In genomic region chr11:11944082-11944349, GRCm38 (mm10) we compare ENCODE assay signal across 19 mouse cellular contexts. TPM values are rescaled to one million over a fixed set of nuclear protein-coding genes. Genes with fewer than 3 reads are reported as not detected.
DNase-seq lines count a peak whose midpoint lies in the region; ATAC-seq and TF ChIP-seq lines count a peak whose summit lies in the region.
"Had no signal": no experiment of that assay in that cellular context is flagged by ENCODE, and none has a peak within 500 bp of the region (broad histone marks: within the 10 kb centered on the region; RNA-seq: fewer than 3 reads in every experiment).

No protein-coding gene starts in this region.

- H3K4me2 ChIP-seq in heart, embryonic 12.5 days: no peak overlapping the region
- no peak overlapping the region for H3K4me2 ChIP-seq in heart, embryonic 11.5 days
- H3K4me2 ChIP-seq in heart, embryonic 16.5 days (ENCODE audit: low read depth, low read length): no peak overlapping the region
- H3K4me2 ChIP-seq: forebrain, embryonic 12.5 days; hindbrain, embryonic 14.5 days had no signal

- 0 out of 2 replicates have a peak overlapping the region, but pooled peaks have one; percentile 22 for H3K27ac ChIP-seq in heart, embryonic 12.5 days (ENCODE audit: poor library complexity, severe bottlenecking)
- no peak overlapping the region for H3K27ac ChIP-seq in heart, embryonic 11.5 days (ENCODE audit: low read depth, low read length)
- peak overlapping the region; percentile 30; the same call in 1 of the 2 replicates for H3K27ac ChIP-seq in heart, embryonic 16.5 days (ENCODE audit: low read length)
- 0 out of 2 replicates have a peak overlapping the region, but pooled peaks have one; percentile 35 for H3K27ac ChIP-seq in ES-E14 (ENCODE audit: insufficient read depth, low read depth, low read length, poor library complexity, severe bottlenecking)
- H3K27ac ChIP-seq in kidney, adult 2 months (ENCODE audit: insufficient read depth, low read depth, low read length): no peak overlapping the region
- H3K27ac ChIP-seq: forebrain, embryonic 12.5 days; hindbrain, embryonic 14.5 days had no signal

- no peak for TF ChIP-seq POLR2A in kidney, adult 2 months (IDR thresholded peaks at IDR 0.05; ENCODE audit: low read depth, low read length)

- no peaks in the 10 kb centered on the region for H3K27me3 ChIP-seq in heart, embryonic 12.5 days (replicated peaks)
- H3K27me3 ChIP-seq in heart, embryonic 11.5 days (ENCODE audit: control insufficient read depth, insufficient read depth, low read length): no peaks in the 10 kb centered on the region
- H3K27me3 ChIP-seq in heart, embryonic 16.5 days (ENCODE audit: control insufficient read depth, insufficient read depth, low read length): no peaks in the 10 kb centered on the region
- no peaks in the 10 kb centered on the region for H3K27me3 ChIP-seq in kidney, adult 2 months (replicated peaks; ENCODE audit: control insufficient read depth, insufficient read depth, low read length)

- no peaks in the 10 kb centered on the region for H3K9me3 ChIP-seq in heart, embryonic 12.5 days (replicated peaks)
- H3K9me3 ChIP-seq in heart, embryonic 11.5 days (replicated peaks; ENCODE audit: control insufficient read depth, low read length): no peaks in the 10 kb centered on the region
- no peaks in the 10 kb centered on the region for H3K9me3 ChIP-seq in heart, embryonic 16.5 days (replicated peaks; ENCODE audit: control insufficient read depth, low read length)
- H3K9me3 ChIP-seq in ES-E14 (ENCODE audit: control insufficient read depth, insufficient read depth, low read depth, low read length): no peaks in the 10 kb centered on the region
- H3K9me3 ChIP-seq: forebrain, embryonic 12.5 days; G1E; hindbrain, embryonic 10.5 days had no signal

- no peak overlapping the region for H3K9ac ChIP-seq in heart, embryonic 12.5 days
- H3K9ac ChIP-seq in heart, embryonic 11.5 days (ENCODE audit: low read depth, low read length): no peak overlapping the region
- H3K9ac ChIP-seq in heart, embryonic 16.5 days (ENCODE audit: low read length): no peak overlapping the region
- H3K9ac ChIP-seq in ES-E14 (ENCODE audit: insufficient read depth, low read depth, low read length, poor library complexity, severe bottlenecking): no peak overlapping the region
- H3K9ac ChIP-seq: forebrain, embryonic 12.5 days; hindbrain, embryonic 14.5 days had no signal

- intact Hi-C loops in heart, postnatal 25 days (cut with DNase I): no loop called here

- no peak for TF ChIP-seq CTCF in kidney, adult 2 months (conservative IDR thresholded peaks at IDR 0.05; ENCODE audit: insufficient read depth, insufficient read length, low read depth, low read length)

- ATAC-seq in heart, embryonic 12.5 days (ENCODE audit: insufficient number of reproducible peaks, low FRiP score): no peak
- ATAC-seq in heart, embryonic 11.5 days (replicated peaks; ENCODE audit: insufficient number of reproducible peaks, low FRiP score, low TSS enrichment): no peak
- ATAC-seq in heart, embryonic 16.5 days (replicated peaks; ENCODE audit: extremely low read depth, insufficient read depth, low FRiP score): no peak
- ATAC-seq: forebrain, embryonic 16.5 days; intestine, embryonic 16.5 days had no signal

- H3K36me3 ChIP-seq in heart, embryonic 12.5 days: peaks cover 71% of the 10 kb centered on the region
- H3K36me3 ChIP-seq in heart, embryonic 11.5 days (ENCODE audit: control insufficient read depth, insufficient read depth, low read length): peaks cover 21% of the 10 kb centered on the region
- peaks cover 56% of the 10 kb centered on the region for H3K36me3 ChIP-seq in heart, embryonic 16.5 days (ENCODE audit: control insufficient read depth, insufficient read depth)
- H3K36me3 ChIP-seq in ES-E14 (ENCODE audit: control insufficient read depth, insufficient read depth, low read length, poor library complexity, severe bottlenecking): peaks cover 3% of the 10 kb centered on the region; the same call in 1 of the 2 replicates
- H3K36me3 ChIP-seq in kidney, adult 2 months (ENCODE audit: control insufficient read depth, insufficient read depth, low read length): no peaks in the 10 kb centered on the region
- H3K36me3 ChIP-seq: G1E had no signal

- in situ Hi-C loops in ES-E14 (cut with MboI; ENCODE audit: low sequenced_read_pairs in 2 of 2, unreplicated experiment in 2 of 2): no loop called here

- DNase-seq in heart, postnatal 25 days (ENCODE audit: low spot score): no peak
- no peak for DNase-seq in ES-E14 (ENCODE audit: low read depth, low spot score)
- DNase-seq in kidney, adult 2 months: no peak
- DNase-seq: adrenal gland, adult 8-10 months; adrenal gland, postnatal 36 days; cerebellum, adult 2 months; cerebellum, postnatal 10 days; gastrocnemius, postnatal 10 days; heart, postnatal 10 days; kidney, adult 8-10 months had no signal

- H3K4me1 ChIP-seq in heart, embryonic 12.5 days (replicated peaks): peaks cover 45% of the 10 kb centered on the region
- H3K4me1 ChIP-seq in heart, embryonic 11.5 days (ENCODE audit: control insufficient read depth, insufficient read depth, low read length): peaks cover 23% of the 10 kb centered on the region
- H3K4me1 ChIP-seq in heart, embryonic 16.5 days (ENCODE audit: control insufficient read depth, insufficient read depth, low read length): peaks cover 35% of the 10 kb centered on the region
- H3K4me1 ChIP-seq in ES-E14 (ENCODE audit: control insufficient read depth in 2 of 2, insufficient read depth in 2 of 2, low read length in 2 of 2, poor library complexity in 1 of 2): peaks cover 13 to 22% of the 10 kb centered on the region in 2 experiments
- peaks cover 5% of the 10 kb centered on the region; the same call in 1 of the 2 replicates for H3K4me1 ChIP-seq in kidney, adult 2 months (ENCODE audit: control insufficient read depth, insufficient read depth, low read length)

- H3K4me3 ChIP-seq in heart, embryonic 12.5 days: no peak overlapping the region
- no peak overlapping the region for H3K4me3 ChIP-seq in heart, embryonic 11.5 days (ENCODE audit: low read depth, low read length)
- no peak overlapping the region for H3K4me3 ChIP-seq in heart, embryonic 16.5 days (ENCODE audit: low read length)
- no peak overlapping the region for H3K4me3 ChIP-seq in ES-E14 (ENCODE audit: insufficient read depth in 1 of 2, low read depth in 1 of 2, low read length in 2 of 2, poor library complexity in 1 of 2, severe bottlenecking in 1 of 2)
- no peak overlapping the region for H3K4me3 ChIP-seq in kidney, adult 2 months (ENCODE audit: insufficient read depth, low read depth, low read length)
- H3K4me3 ChIP-seq: forebrain, embryonic 12.5 days; hindbrain, embryonic 10.5 days had no signal

TF ChIP-seq in ES-E14, 5 proteins besides CTCF, POLR2A, EP300 and RAD21:
- TF ChIP-seq CHD2 (IDR thresholded peaks at IDR 0.05; ENCODE audit: low read depth, low read length) (no peak), MAFK (IDR thresholded peaks at IDR 0.05; ENCODE audit: insufficient read depth, low read depth, low read length) (no peak), HCFC1 (IDR thresholded peaks at IDR 0.05; ENCODE audit: borderline replicate concordance, insufficient read depth, low read length) (no peak), ZC3H11A (IDR thresholded peaks at IDR 0.05; ENCODE audit: borderline replicate concordance, low read depth, low read length) (no peak), ZNF384 (IDR thresholded peaks at IDR 0.05; ENCODE audit: low read depth, low read length) (no peak)

RNA-seq across cellular contexts. Expression of gene Ddc, which starts 46.1 kb away (rescaled TPM):
- polyA plus RNA-seq in heart, embryonic 12.5 days (2016; fragmentation: Nextera tagmentation; extraction: Ambion mirVana): 51.8 and 55.2 TPM in 2 replicates
- 39.7 and 44.5 TPM in 2 replicates for polyA plus RNA-seq in heart, embryonic 11.5 days (2014; fragmentation: Nextera tagmentation; extraction: Ambion mirVana)
- 112 TPM in 2 replicates for polyA plus RNA-seq in heart, embryonic 16.5 days (2015; fragmentation: Nextera tagmentation; extraction: Ambion mirVana)
- total RNA-seq in heart, postnatal 25 days (2021): 1 to 10 TPM; 2.5 TPM
- total RNA-seq in ES-E14 (2012; rRNA removed): 16.1 and 29.1 TPM in 2 replicates
- 96.2 and 103 TPM in 2 replicates for polyA plus RNA-seq in kidney, adult 2 months (2012; rRNA removed)

Comparison
In these comparisons a context has a peak if more than half of its experiments do, and no peak if none do; other contexts are left out.
1. H3K27ac ChIP-seq: peak in heart, embryonic 12.5 days (single experiment), heart, embryonic 16.5 days (single experiment) and ES-E14 (single experiment); none in heart, embryonic 11.5 days (single experiment) and kidney, adult 2 months (single experiment).